Mouse (Mus musculus): Measurements from ENCODE around the gene Dennd5b. TPM values are rescaled to one million over a fixed set of nuclear protein-coding genes. Genes with fewer than 3 reads are reported as not detected.

Dennd5b gene
- polyA plus RNA-seq, 1 experiment from 2014 or later, result 11.0 TPM

GRCm38 (mm10) chr6:149094555-149094954 is 6.9 kb downstream of the Dennd5b start:
- Histone ChIP-seq H3K9me3 (ENCODE audit: control insufficient read depth, low read length) (no peaks in the 10 kb centered on the region), H3K4me1 (ENCODE audit: control insufficient read depth, insufficient read depth, low read depth, low read length) (peaks cover 3% of the 10 kb centered on the region), H3K4me3 (ENCODE audit: low read length) (no peak overlapping the region), H3K4me2 (ENCODE audit: low read length) (no peak overlapping the region), H3K27me3 (replicated peaks; ENCODE audit: control insufficient read depth, insufficient read depth, low read length) (no peaks in the 10 kb centered on the region), H3K9ac (ENCODE audit: low read depth, low read length) (no peak overlapping the region), H3K27ac (ENCODE audit: low read depth, low read length) (no peak overlapping the region), H3K36me3 (ENCODE audit: control insufficient read depth, insufficient read depth, low read length) (no peaks in the 10 kb centered on the region)
- ATAC-seq, result no peak
- whole genome bisulfite sequencing, result 86% methylated on average over 1 of the region's 1 CpGs

- 72% methylated on average over 5 of the region's 5 CpGs for WGBS
- no peak for ATAC-seq
- Histone ChIP-seq H3K27ac (ENCODE audit: low read depth, low read length) (no peak overlapping the region), H3K4me3 (ENCODE audit: low read length) (no peak overlapping the region), H3K4me1 (ENCODE audit: control insufficient read depth, insufficient read depth, low read depth, low read length) (no peaks in the 10 kb centered on the region), H3K27me3 (replicated peaks; ENCODE audit: control insufficient read depth, insufficient read depth, low read length) (no peaks in the 10 kb centered on the region), H3K9ac (ENCODE audit: low read depth, low read length) (no peak overlapping the region), H3K36me3 (ENCODE audit: control insufficient read depth, insufficient read depth, low read length) (no peaks in the 10 kb centered on the region), H3K4me2 (ENCODE audit: low read length) (no peak overlapping the region), H3K9me3 (ENCODE audit: control insufficient read depth, low read length) (no peaks in the 10 kb centered on the region)
These were observed 8.0 kb downstream of the Dennd5b start for GRCm38 (mm10) chr6:149093465-149093864.

- over 99% methylated on average over 6 of the region's 6 CpGs for WGBS
- Histone ChIP-seq H3K36me3 (ENCODE audit: control insufficient read depth, insufficient read depth, low read length) (no peaks in the 10 kb centered on the region), H3K27me3 (replicated peaks; ENCODE audit: control insufficient read depth, insufficient read depth, low read length) (no peaks in the 10 kb centered on the region), H3K4me2 (ENCODE audit: low read length) (no peak overlapping the region), H3K4me1 (ENCODE audit: control insufficient read depth, insufficient read depth, low read depth, low read length) (no peaks in the 10 kb centered on the region), H3K9ac (ENCODE audit: low read depth, low read length) (no peak overlapping the region), H3K27ac (ENCODE audit: low read depth, low read length) (no peak overlapping the region), H3K4me3 (ENCODE audit: low read length) (no peak overlapping the region), H3K9me3 (ENCODE audit: control insufficient read depth, low read length) (no peaks in the 10 kb centered on the region)
- ATAC-seq, result no peak
These were observed 9.1 kb downstream of the Dennd5b start for GRCm38 (mm10) chr6:149092406-149092805.

- Histone ChIP-seq H3K9ac (ENCODE audit: low read depth, low read length) (no peak overlapping the region), H3K4me1 (ENCODE audit: control insufficient read depth, insufficient read depth, low read depth, low read length) (no peaks in the 10 kb centered on the region), H3K27ac (ENCODE audit: low read depth, low read length) (no peak overlapping the region), H3K4me2 (ENCODE audit: low read length) (no peak overlapping the region), H3K9me3 (ENCODE audit: control insufficient read depth, low read length) (no peaks in the 10 kb centered on the region), H3K27me3 (replicated peaks; ENCODE audit: control insufficient read depth, insufficient read depth, low read length) (no peaks in the 10 kb centered on the region), H3K36me3 (ENCODE audit: control insufficient read depth, insufficient read depth, low read length) (peaks cover 7% of the 10 kb centered on the region; the same call in 1 of the 2 replicates), H3K4me3 (ENCODE audit: low read length) (no peak overlapping the region)
- ATAC-seq, result peak; percentile 48; the same call in 1 of the 2 replicates
- WGBS, result 94% methylated on average over 1 of the region's 1 CpGs
These were observed 24.2 kb downstream of the Dennd5b start for GRCm38 (mm10) chr6:149077136-149077808.

GRCm38 (mm10) chr6:149073854-149074253 is 27.6 kb downstream of the Dennd5b start:
- H3K27me3 ChIP-seq (replicated peaks; ENCODE audit: control insufficient read depth, insufficient read depth, low read length), result no peaks in the 10 kb centered on the region
- no peak for ATAC-seq
- H3K27ac ChIP-seq (ENCODE audit: low read depth, low read length), result no peak overlapping the region
- no peak overlapping the region for H3K9ac ChIP-seq (ENCODE audit: low read depth, low read length)
- H3K4me1 ChIP-seq (ENCODE audit: control insufficient read depth, insufficient read depth, low read depth, low read length), result no peaks in the 10 kb centered on the region
- H3K4me2 ChIP-seq (ENCODE audit: low read length), result no peak overlapping the region
- no peaks in the 10 kb centered on the region for H3K9me3 ChIP-seq (ENCODE audit: control insufficient read depth, low read length)
- WGBS, result 92% methylated on average over 4 of the region's 4 CpGs
- H3K4me3 ChIP-seq (ENCODE audit: low read length), result no peak overlapping the region
- H3K36me3 ChIP-seq (ENCODE audit: control insufficient read depth, insufficient read depth, low read length), result peaks cover 7% of the 10 kb centered on the region; the same call in 1 of the 2 replicates

- H3K4me3 ChIP-seq (ENCODE audit: low read length), result no peak overlapping the region
- WGBS, result 75% methylated on average over 3 of the region's 3 CpGs
- no peak overlapping the region for H3K4me2 ChIP-seq (ENCODE audit: low read length)
- no peak overlapping the region for H3K9ac ChIP-seq (ENCODE audit: low read depth, low read length)
- peak; percentile 38; the same call in 1 of the 2 replicates for ATAC-seq
- H3K36me3 ChIP-seq (ENCODE audit: control insufficient read depth, insufficient read depth, low read length), result peaks cover 10% of the 10 kb centered on the region; the same call in 1 of the 2 replicates
- no peak overlapping the region for H3K27ac ChIP-seq (ENCODE audit: low read depth, low read length)
- no peaks in the 10 kb centered on the region for H3K27me3 ChIP-seq (replicated peaks; ENCODE audit: control insufficient read depth, insufficient read depth, low read length)
- no peaks in the 10 kb centered on the region for H3K4me1 ChIP-seq (ENCODE audit: control insufficient read depth, insufficient read depth, low read depth, low read length)
- no peaks in the 10 kb centered on the region for H3K9me3 ChIP-seq (ENCODE audit: control insufficient read depth, low read length)
These were observed 28.6 kb downstream of the Dennd5b start for GRCm38 (mm10) chr6:149072873-149073272.

- 77% methylated on average over 4 of the region's 4 CpGs for WGBS
- no peak overlapping the region for H3K4me3 ChIP-seq (ENCODE audit: low read length)
- no peak for ATAC-seq
These were observed 30.8 kb downstream of the Dennd5b start for GRCm38 (mm10) chr6:149070592-149071124.

GRCm38 (mm10) chr6:149063382-149063781 is 38.1 kb downstream of the Dennd5b start:
- Histone ChIP-seq H3K27ac (ENCODE audit: low read depth, low read length) (no peak overlapping the region), H3K4me2 (ENCODE audit: low read length) (no peak overlapping the region), H3K9ac (ENCODE audit: low read depth, low read length) (no peak overlapping the region), H3K4me3 (ENCODE audit: low read length) (no peak overlapping the region), H3K9me3 (ENCODE audit: control insufficient read depth, low read length) (no peaks in the 10 kb centered on the region), H3K36me3 (ENCODE audit: control insufficient read depth, insufficient read depth, low read length) (peaks cover 3% of the 10 kb centered on the region; the same call in 1 of the 2 replicates), H3K4me1 (ENCODE audit: control insufficient read depth, insufficient read depth, low read depth, low read length) (no peaks in the 10 kb centered on the region), H3K27me3 (replicated peaks; ENCODE audit: control insufficient read depth, insufficient read depth, low read length) (no peaks in the 10 kb centered on the region)
- no peak for ATAC-seq

More at GRCm38 (mm10) chr6:149070592-149071124, 30.8 kb downstream of the Dennd5b start:
- Histone ChIP-seq H3K36me3 (ENCODE audit: control insufficient read depth, insufficient read depth, low read length) (0 out of 2 replicates have a peak, but pooled peaks cover 3% of the 10 kb centered on the region), H3K9me3 (ENCODE audit: control insufficient read depth, low read length) (no peaks in the 10 kb centered on the region), H3K27me3 (replicated peaks; ENCODE audit: control insufficient read depth, insufficient read depth, low read length) (no peaks in the 10 kb centered on the region), H3K4me1 (ENCODE audit: control insufficient read depth, insufficient read depth, low read depth, low read length) (no peaks in the 10 kb centered on the region), H3K9ac (ENCODE audit: low read depth, low read length) (no peak overlapping the region), H3K4me2 (ENCODE audit: low read length) (no peak overlapping the region), H3K27ac (ENCODE audit: low read depth, low read length) (no peak overlapping the region)

- Histone ChIP-seq H3K4me3 (ENCODE audit: low read length) (no peak overlapping the region), H3K9me3 (ENCODE audit: control insufficient read depth, low read length) (no peaks in the 10 kb centered on the region), H3K27me3 (replicated peaks; ENCODE audit: control insufficient read depth, insufficient read depth, low read length) (no peaks in the 10 kb centered on the region), H3K4me1 (ENCODE audit: control insufficient read depth, insufficient read depth, low read depth, low read length) (no peaks in the 10 kb centered on the region), H3K9ac (ENCODE audit: low read depth, low read length) (no peak overlapping the region), H3K36me3 (ENCODE audit: control insufficient read depth, insufficient read depth, low read length) (no peaks in the 10 kb centered on the region; the same call in 1 of the 2 replicates), H3K27ac (ENCODE audit: low read depth, low read length) (no peak overlapping the region), H3K4me2 (ENCODE audit: low read length) (no peak overlapping the region)
- no peak for ATAC-seq
- WGBS, result 86% methylated on average over 5 of the region's 5 CpGs
These were observed 40.7 kb downstream of the Dennd5b start for GRCm38 (mm10) chr6:149060670-149061387.

All from hindbrain, embryonic 16.5 days (tissue).